Mouse (Mus musculus) thymus, postnatal 0 days (tissue): Measurements from ENCODE around the gene Usp35. TPM values are rescaled to one million over a fixed set of nuclear protein-coding genes. Genes with fewer than 3 reads are reported as not detected.
A peak's percentile ranks its signal among the peaks of the same experiment; 100 is the strongest.

ENCODE experiments used
- DNase-seq: peaks from one replicate; pipeline ENCODE4 v3.0.0-alpha.2; 2015; ENCODE audit warnings: low spot score
- polyA plus RNA-seq: library from polyadenylated mRNA; unstranded; fragments of >200 nt; fragmentation: Nextera tagmentation; extraction: Ambion mirVana; gene quantifications from 2 replicates; pipeline ENCODE4 v1.2.1, GENCODE M21; 2015

The Usp35 gene
- polyA plus RNA-seq: 3.1 and 4.2 TPM in 2 replicates

DNA sequence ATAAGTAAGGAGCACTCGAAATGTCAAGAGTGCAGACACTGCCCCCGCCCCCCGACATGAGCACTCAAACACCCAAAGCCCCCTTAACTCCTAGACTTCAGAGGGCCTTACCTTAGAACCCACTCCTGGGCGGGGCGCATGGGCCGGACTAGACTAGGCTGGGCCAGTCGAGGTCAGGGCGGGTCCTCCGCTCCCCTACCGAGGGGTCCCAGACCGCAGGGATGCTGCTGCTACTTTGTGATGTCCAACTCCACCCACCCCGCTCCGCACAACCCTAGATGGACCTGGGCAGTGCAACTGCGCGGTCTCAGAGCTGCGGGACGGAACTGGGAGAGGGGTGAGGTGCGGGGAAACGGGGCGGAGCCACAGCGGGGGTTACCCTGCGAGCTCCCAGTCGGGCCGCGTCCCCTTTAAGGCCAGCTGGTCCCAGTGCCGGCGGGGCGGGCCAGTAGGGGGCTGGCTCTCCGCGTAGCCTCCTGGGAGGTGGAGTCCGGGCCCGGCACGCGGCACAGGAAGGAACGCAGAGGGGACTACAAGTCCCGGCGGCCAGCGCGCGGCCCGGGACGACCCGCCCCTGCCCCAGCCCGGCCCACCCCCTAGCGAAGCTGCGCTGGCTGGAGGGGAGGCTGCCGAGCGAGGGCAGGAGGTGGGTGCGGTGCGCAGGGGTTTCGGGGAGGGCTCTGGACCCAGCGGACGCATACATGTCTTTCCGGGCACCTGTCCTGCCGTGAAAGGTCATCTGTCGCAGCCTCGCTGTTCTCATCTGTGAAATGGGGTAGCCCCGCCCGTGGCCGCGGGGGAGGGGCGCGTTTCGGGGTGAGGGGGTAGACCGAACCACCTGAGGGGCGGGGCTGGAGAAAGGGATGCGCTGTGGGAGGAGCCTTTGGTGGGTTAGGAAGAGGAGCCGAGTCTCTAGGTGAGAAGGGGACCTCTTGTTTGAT is at the start of gene Usp35, which contains the start of gene Kctd21:
Gene Usp35, minus strand, starts transcription at position 295 of the 941 bp plus-strand sequence.
Gene Kctd21, plus strand, starts transcription at position 602 of the 941 bp plus-strand sequence.
- peak; percentile 97 for DNase-seq

- DNase-seq: no peak
Measured at GRCm38 (mm10) chr7:97380500-97381123, 48.8 kb upstream of the Usp35 start.

GRCm38 (mm10) chr7:97379304-97379703 is 47.5 kb upstream of the Usp35 start:
- DNase-seq: no peak

DNA sequence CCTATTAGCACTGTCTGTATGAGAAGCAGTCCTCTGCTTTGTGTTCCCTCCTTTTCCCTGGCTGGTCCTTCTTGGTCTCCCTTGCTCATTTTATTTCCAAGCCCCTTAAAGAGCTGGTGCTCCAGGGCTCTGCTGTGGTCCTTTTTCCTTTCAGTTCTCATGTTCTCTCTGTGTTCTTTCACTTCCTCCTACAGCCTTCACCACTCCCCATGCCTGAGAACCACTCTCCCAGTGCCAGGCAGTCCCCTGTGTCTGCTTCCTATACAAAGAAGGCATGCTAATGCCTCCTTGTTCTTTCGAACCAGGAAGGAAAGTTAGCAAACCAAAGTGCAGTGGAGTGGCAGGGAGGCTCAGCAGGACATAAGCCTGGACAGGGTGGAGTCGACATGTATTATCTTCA is 44.1 kb upstream of the Usp35 start:
- DNase-seq: no peak

DNA sequence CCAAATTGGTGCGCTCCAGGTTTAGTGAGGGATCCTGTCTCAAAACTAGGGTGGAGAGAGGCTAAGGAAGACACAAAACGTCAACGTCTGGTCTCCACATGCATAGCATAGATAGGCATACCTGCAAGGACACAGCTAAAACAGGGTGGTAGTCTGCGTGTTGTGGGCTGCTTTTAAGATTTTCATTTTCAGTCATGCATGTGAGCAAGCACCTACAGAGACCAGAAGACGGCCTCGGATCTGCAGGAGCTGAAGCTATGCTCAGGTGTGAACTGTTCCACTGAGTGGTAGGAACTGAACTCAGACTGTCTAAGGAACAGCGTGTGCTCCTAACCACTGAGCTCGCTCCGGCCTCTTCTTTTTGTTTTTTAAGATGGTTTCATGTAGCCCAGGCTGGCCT is 43.3 kb upstream of the Usp35 start:
- no peak for DNase-seq

DNA sequence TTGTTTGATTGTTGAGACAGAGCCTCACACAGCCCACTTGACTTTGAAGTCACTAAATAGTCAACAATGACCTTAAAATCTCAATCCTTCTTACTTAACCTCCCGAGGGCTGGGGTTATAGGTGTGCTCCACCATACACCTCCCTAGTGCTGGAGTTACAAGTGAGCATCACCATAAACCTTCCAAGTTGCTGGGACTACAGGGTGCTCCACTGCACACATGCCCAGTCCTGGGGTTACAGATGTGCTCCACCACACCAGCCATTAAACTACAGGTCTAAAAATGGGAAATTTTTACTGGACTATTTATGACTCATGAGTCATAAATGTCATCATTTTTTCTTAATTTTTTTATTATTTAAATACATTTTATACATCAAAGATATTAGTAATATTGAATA is 34.1 kb upstream of the Usp35 start:
- DNase-seq: no peak

- DNase-seq: peak; percentile 73
Measured at GRCm38 (mm10) chr7:97361467-97361866, 29.6 kb upstream of the Usp35 start.

- no peak for DNase-seq
Measured at GRCm38 (mm10) chr7:97360955-97361354, 29.1 kb upstream of the Usp35 start.

DNA sequence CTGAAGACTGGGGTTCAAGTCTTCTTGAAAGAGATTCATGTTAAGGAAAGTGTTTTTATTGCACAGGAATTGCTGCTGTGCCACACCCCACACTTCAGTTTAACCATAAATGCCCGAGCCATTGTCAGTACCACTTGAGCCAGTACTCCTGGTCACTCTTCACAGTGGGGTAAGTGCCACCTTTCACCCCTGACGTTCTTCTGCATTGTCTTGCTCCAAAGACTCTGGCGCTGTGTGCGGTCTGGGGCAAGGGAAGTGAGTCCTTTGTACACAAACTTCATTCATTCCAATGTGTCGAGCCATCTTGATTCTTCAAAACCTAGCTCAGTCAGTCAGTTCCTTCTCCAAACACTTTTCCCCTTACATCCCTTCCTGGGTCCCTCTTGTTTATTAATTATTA is 28.3 kb upstream of the Usp35 start:
- DNase-seq: no peak

DNA sequence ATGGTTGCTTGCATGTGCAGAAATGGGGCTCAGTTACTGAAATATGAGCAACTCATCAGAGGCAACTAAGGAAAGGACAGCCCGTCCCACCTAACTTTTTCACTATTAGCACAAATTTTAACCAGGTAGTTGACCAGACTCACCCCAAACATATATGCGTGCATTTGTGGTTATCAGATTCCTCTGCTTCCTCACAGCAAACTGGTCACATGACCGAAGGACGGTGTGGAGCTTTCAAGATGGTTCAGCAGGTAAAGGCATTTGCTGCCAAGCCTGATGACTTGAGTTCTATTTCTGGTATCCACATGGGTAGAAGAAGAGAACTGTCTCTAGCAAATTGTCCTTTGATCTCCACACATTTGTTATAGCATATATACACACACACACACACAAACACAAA is 26.5 kb upstream of the Usp35 start:
- DNase-seq: no peak

DNA sequence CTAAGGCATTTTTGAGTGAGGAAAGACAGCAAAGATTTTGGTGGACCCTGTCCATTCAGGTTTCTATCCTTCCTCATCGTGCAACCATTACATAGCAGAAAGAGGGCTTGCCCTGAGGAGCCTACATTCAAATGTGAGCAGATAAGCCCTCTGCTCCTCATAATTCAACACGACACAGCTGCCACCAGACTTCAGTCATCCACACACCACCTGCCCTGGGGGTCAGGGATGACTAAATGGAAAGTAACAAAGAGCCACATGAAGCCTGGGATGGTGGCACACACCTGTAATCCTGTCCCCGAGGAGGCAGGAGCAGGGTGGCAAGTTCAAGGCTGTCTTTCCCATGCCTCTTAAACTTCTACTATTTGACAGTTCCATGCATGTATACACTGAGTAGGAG is 26.0 kb upstream of the Usp35 start:
- no peak for DNase-seq

DNA sequence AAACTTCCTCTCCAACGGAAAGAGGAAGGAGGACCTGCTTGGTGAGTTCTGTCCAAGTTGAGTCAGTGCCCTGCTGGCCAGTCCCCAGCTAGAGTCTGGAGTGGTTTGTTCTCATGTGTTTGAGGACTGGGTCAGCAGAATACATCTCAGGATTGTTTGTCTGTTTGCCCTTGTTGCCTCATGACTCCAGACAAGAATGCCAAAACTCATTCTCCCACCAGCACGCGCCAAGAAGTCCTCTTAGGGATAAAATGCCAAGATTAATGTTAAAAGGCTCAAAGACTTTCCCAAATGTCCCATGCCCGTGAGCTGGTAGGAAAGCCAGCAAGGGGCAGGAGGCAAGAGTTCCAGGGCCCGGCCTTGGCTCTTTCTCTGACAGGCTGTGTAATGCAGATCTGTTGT is 25.1 kb upstream of the Usp35 start:
- no peak for DNase-seq

- DNase-seq: no peak
Measured at GRCm38 (mm10) chr7:97356253-97356652, 24.4 kb upstream of the Usp35 start.

DNA sequence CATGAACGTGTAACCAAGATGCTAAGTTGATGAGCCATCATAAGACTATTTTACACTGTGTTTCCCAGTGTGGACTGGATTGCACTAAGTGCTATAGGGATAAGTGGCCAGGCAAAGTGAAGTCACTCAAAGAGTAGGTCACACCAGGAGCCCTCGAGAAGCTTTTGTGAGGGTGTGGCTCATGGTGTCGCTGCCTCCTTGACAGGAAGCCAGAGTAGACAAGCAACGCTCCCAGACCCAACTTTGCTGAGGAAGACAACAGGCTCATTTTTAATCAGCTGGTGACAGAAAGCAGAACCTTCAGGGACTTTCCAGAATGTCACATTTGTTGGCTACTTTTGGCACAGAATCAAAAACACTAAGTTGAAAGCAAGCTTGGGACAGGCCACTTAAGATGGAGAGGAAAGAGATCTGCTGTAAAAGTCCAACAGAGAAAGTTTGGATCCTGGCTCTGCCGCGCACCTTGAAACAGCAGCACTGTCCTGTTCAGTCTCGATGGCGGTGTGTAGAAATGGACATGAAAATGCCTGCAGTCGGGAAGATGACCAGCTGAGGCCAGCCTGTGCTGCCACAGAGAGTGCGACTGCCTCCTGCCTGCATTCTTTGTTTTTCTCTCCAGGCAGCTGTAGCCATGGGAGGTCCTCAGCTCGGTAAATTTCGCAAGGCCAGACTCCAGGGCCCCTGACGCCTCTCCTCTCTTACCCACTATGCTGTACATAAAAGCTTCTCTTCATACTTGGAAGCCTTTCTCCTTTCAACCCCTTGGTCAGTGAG is 23.4 kb upstream of the Usp35 start:
- no peak for DNase-seq

DNA sequence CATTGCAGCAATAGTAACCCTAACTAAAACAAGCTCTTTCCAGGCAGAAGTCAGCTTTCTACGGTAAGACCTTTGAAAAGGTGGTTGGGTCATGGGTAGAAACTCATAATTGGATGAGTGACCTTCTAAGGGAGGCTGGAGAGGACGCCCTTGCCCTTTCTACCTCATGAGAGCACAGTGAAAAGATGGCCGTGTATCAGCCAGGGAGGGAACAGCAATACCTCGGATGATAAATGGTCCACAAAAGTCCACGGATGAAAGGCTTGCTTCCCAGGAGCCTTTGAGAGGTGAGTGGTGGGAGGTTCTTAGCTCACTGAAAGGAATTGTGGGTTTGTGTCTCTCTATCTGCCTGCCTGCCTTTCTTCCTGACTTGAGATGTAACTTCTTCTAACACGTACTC is 21.5 kb upstream of the Usp35 start:
- DNase-seq: no peak

DNA sequence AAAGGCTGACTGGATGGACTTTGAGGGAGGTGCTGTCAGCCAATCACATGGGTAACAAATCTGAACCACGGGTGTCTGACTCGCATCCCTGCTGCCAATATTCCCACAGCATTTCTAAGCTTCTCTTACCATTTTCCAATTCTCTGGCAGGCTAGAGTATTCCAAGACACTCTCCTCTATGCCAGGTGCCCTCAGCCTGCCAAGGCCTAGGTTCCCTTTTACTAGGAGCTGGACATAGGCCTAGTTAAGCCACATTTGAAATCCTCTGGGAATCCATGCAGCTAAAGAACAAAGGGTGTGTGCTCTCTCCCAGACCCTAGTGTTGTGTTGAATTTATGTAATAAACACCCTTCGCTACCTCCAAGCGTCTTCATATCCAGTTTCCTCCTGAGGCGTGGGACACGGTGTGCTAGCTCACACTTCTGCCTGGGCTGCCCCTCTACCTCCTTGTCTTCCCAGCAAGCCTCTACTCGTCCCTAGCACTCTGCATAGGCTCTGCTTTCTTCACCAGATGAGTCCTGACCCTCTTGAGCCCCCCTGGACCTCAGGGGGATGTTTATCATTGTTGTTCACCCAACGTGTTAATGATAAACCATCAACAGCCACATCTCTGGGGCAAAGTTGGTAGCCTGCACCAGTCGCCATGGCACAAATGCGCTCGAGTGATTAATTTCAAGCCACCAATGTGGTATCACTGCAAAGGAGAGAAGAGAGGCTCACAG is 20.1 kb upstream of the Usp35 start:
- DNase-seq: no peak

GRCm38 (mm10) chr7:97350891-97351290 is 19.1 kb upstream of the Usp35 start:
- DNase-seq: no peak

- no peak for DNase-seq
Measured at GRCm38 (mm10) chr7:97349438-97349837, 17.6 kb upstream of the Usp35 start.

DNA sequence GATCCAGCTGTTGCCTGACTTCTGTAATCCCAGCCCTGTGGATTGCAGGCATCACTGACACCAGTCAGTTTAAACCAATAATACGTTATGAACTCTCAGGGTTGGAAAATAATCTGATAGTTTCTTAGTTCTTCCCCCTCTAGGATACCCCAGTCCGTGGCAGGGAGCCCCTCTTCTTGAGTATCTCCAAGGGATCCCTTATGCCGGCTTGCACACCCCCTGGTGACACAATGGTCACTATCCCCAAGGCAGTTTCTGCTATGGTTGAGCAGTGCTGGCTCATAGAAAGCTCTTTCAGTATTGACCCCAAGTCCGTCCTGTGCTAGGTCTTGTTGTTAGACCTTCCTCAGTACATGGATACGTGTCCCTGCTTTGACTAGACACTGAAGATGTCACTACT is 17.0 kb upstream of the Usp35 start:
- DNase-seq: no peak

DNA sequence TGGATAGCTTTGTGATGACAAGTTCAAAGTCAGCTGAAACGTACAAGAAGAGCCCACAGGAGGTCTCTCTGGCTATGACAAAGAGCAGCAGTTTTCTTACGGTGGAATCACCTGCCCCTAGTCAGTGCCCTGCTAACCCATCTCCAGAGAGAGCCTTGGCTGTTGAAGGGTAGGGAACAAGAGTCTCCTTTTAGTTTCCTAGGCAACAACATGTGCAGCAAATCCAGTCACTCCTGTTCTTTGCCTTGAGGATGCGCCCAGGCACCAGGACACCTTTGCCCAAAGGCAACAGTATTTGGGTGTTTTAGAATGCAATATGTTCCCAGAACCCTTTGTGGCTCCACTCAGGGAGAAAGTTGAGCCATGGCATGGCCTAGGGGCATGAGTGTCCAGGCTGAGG is 16.5 kb upstream of the Usp35 start:
- no peak for DNase-seq

DNA sequence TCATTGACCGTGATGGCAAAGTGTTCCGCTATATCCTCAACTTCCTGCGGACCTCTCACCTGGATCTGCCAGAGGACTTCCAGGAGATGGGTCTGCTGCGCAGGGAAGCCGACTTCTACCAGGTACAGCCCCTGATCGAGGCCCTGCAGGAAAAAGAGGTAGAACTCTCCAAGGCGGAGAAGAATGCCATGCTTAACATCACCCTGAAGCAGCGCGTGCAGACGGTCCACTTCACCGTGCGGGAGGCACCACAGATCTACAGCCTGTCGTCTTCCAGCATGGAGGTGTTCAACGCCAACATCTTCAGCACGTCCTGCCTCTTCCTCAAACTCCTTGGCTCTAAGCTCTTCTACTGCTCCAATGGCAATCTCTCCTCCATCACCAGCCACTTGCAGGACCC is 15.6 kb upstream of the Usp35 start:
- no peak for DNase-seq
